Mouse (Mus musculus) kidney, postnatal 25 days (tissue): ENCODE results near the gene Pmepa1.

ENCODE experiments used
- DNase-seq, 2 experiments: peaks; one replicate each; pipeline ENCODE4 v3.0.0; 2021; ENCODE audit warnings: mixed read lengths in 2 of 2

Gene Pmepa1

DNA sequence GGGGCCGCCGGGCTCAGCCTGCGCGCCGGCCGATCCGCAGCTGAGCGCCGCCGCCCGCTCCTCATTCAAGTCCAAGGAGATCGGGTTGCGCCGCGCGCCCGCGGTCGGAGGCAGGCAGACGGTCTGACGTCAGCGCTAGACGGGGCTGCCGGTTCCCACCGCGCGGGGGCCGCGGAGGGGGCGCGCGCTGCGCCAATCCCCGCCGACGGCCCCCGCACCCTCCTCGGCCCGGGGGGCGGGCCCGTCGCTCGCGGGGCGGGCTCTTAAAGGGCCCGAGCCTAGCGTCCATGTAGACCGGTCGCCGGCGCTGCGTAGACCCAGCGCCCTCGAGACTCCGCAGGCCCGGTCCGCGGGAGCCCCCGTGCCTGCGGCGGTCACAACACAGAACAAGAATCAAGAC is at the start of gene Pmepa1:
Gene Pmepa1, minus strand, starts transcription at position 125 of the 400 bp plus-strand sequence.
- peak; percentile 93 to 97 for DNase-seq

- no peak for DNase-seq
Observed at GRCm38 (mm10) chr2:173321754-173322153, 45.4 kb upstream of the Pmepa1 start.

DNA sequence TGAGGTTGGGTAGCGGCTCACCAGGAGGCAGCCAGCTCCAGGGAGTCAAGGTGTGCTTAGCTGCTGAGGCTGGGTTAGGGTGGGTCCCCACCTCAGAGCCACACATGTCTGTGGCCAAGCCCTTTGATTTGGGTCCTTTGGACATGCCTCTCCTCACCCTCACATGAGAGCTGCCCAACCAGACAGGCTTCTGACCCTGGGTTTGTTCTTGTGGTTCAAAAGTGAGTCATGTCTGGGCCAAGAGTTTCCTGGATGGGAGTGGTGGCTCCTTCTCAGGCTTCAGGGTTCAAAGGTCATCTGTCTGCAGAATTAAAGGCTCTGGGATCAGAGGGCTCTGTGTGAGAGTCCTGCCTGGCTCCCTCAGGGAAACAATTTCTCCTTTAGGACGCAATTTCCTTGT is 44.9 kb upstream of the Pmepa1 start:
- DNase-seq = no peak

DNA sequence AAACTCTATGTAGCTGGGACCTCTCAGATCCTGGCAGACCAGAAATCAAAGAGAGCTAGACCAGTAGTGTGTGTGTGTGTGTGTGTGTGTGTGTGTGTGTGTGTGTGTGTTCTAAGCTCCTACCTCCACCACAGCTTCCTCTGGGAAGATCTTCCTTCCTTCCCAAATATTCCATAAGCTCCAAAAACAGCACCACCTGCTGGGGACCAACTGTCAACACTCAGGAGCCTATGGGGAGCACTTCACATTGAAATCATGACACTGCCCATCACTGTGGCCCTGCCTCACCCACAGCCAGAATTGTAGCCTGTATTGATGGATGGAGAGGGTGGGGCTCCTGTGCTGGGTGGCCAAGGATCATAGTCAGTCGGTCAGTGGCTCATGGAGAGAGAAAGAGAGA is 38.0 kb upstream of the Pmepa1 start:
- no peak for DNase-seq

DNA sequence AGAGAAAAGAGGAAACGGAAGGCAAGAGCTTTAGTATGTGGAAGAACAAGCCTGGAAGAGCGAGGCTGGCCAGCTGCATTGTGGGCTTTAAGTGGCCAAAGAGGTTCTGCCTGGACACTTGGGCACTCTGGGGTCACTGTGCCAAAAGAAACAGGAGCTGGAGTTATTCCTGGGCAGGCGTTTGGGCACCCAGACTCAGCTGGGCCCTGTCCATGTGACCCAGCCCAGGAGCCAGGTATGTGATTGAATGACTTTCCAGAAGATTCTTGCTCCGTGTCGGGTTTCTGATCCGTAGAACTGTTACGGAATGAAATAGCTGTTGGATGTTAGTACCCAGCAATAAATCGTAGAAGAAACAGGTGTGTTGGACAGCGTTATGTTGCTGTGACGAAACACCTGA is 32.2 kb upstream of the Pmepa1 start:
- no peak for DNase-seq

DNA sequence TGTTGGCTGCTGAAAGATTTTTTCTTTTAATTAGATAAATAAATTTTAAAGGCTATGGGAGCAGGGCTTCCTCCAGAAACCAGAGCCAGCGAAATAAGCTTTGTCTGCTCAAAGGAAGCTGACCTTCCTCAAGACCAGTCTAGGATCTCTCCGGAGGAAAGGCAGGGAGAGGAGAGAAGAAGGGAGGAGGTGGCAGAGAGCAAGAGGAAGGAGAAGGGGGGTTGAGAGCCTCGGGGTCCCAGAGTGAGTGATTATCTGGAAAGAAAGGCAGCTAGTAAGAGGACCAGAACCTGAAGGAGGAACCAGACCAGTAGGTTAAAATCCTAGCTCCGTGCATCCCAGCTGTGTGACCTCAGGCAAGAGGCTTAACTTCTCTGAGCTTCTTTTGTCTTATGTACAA is 31.7 kb upstream of the Pmepa1 start:
- no peak for DNase-seq

GRCm38 (mm10) chr2:173307561-173307960 is 31.2 kb upstream of the Pmepa1 start:
- peak; percentile 63 to 87 for DNase-seq

DNA sequence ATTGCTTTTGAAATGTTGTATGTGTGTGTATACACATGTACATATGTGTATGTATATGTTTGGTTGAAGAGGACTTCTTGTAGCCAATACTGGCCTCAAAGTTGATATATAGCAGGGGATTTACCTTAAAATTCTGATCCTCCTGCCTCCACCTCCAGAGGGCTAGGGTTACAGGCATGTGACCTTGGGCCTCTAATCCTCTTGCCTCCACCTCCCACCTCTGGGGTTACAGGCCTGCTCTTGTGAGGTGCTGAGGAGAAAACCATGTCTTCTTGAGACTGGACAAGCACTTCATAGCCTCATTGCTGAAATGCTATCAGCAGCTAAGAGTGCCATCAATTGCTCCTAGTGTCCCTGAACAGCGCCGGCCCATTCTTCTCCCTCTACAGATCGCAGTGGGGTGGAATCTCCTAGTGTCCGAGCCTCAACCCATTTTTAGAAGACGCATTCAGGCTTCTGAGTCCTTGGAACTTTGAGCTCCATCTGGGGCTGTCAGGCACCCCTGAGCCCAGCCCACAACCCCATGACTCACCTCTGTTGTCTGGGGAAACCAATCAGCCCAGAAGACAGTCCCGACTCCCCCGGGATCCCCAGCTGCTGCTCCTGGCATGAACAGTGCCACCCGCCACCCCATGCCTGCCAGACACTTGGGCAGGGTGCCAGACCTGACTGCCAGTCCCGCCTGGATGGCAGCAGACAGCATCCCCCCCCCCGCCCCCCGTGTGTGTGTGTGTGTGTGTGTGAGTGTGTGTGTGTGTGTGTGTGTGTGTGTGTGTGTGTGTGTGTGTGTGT is 30.6 kb upstream of the Pmepa1 start:
- DNase-seq = peak; percentile 78 to 86

DNA sequence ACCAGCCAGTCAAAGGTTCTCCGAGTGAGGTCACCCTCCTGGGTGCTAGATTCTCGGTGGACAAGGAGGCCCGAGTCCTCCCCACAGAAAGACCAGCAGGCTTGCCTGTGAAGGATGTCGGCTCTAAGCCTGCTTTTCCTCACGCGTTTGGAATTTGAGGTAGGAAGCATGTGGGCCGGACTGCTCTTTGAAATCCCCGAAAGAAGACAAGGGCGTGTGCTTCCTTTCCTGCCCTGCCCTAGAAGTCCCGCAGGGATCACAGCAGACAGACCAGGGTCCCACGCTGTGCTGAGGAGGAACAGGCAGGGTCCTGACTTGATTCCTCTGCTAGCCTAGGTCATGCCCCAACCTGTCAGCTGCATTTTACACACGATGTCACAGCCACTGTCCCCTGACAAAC is 28.7 kb upstream of the Pmepa1 start:
- DNase-seq = no peak

GRCm38 (mm10) chr2:173300663-173301630 is 24.6 kb upstream of the Pmepa1 start:
- peak in 1 of 2 experiments; percentile 19 for DNase-seq

DNA sequence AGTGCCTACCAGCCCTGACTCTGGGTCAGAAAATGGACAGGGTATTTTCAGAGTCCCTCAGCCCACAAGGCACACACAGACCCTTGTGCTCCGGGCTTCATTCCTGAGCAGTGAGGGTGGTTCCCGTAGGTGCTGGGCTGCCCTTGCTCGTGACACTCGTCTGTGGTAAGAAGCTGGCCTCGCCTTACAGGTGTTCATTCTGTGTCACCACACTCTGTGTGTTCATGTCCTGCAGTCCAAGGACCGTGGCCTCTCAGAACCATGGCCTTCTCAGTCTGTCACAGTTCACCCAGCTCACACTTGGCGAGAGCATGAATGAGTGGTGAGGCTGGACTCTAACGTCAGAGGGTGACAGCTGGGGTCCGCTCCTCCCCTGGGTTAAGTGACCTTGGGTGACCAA is 20.1 kb upstream of the Pmepa1 start:
- no peak for DNase-seq

DNA sequence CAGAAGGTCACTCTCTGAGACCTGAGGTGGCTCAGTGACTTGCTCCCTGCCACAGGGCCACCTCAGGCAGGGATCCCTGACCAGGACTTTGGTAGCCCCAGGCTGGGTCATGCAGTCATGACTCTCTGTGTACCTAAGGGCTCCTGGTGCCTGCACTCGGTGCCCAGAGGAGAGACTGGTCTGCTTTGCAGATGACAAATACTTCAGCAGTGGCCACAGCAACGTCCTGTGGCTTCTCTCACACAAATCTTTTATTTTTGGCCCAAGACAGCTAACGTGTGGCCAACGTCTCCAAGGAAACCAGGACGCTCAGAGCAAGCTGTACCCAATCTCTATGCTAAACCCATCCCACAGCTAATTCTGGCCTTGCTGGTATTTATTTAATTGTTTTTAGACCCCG is 16.7 kb upstream of the Pmepa1 start:
- DNase-seq = no peak

GRCm38 (mm10) chr2:173292551-173292950 is 16.2 kb upstream of the Pmepa1 start:
- DNase-seq = no peak

DNA sequence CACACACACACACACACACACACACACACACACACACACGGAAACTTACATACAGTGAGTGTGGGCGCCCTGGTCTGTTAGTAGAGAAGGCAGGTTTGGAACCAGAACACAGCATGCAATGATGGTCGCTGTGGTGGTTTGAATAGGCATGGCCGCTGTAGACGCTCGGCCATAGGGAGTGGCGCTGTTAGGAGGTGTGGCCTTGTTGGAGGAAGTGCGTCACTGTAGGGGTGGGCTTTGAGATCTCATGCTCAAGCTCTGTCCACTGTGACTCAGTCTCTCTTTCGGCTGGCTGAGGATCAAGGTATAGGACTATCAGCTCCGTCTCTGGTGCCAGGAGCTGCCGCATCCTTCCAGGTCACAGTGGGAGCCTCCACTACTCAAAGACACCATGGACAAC is 14.6 kb upstream of the Pmepa1 start:
- no peak for DNase-seq

GRCm38 (mm10) chr2:173289928-173290327 is 13.6 kb upstream of the Pmepa1 start:
- peak in 1 of 2 experiments; percentile 30 for DNase-seq

DNA sequence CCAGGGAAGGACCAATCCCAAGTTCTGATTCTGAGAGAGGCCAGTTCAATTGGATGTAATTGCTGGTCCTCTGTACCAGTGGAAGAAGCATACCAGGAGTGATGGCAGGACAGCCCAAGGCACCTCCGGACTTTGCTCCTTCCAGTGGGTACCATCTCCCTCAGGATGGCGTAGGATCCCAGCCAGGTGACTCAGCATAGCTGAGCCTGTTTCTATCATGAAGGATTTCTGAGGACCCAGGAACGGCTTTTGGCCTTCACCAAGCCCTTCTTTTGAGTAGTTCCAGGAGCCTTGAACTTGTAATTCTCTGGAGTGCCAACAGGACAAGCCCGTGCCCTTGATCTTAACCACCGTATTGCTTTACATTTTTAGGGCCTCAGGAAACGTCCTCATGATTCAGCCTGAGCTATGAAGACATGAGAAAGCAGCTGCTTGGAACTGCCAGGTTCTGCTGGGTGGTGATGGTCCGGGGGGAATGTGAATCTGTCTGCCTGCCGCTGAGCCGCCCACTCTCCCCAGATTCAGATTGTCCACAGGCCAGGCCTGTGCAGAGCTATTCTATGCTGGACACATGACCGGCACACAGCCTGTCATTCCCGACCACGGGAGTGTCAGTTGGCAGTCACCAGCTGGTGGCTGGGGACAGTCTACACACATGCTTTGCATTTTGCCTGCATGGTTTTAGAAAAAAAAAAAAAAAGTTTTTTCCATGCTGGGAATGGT is 9.6 kb upstream of the Pmepa1 start:
- no peak for DNase-seq

GRCm38 (mm10) chr2:173284771-173285170 is 8.4 kb upstream of the Pmepa1 start:
- no peak for DNase-seq

DNA sequence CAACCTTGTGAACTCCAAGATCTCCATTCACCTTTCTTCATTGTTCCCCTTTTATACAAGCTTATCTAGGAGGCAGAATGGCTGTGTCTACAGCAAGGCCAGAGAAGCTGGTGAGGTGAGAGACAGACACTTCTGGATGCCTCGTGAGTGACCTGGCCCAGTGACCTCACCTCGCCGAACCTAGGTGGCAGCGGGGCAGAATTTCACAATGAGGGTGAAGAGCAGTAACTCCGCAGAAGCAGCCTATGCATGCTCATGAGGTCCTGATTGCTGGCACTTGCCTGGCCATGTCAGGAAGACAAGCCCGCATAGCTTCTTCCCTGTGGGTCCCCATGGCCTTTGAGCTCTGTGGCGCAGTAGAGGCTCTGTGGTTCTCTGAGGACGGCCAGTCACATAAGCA is 5.9 kb upstream of the Pmepa1 start:
- no peak for DNase-seq

GRCm38 (mm10) chr2:173281021-173281937 is 4.9 kb upstream of the Pmepa1 start:
- DNase-seq = peak; percentile 43 to 76

GRCm38 (mm10) chr2:173278846-173279580 is 2.7 kb upstream of the Pmepa1 start:
- peak in 1 of 2 experiments; percentile 34 for DNase-seq

GRCm38 (mm10) chr2:173276859-173277258 is 526 bp upstream of the Pmepa1 start:
- peak; percentile 64 to 74 for DNase-seq
